Mouse (Mus musculus): Measurements from ENCODE around the gene Olfr323.

GRCm38 (mm10) chr11:58618369-58618768 is 11.9 kb downstream of the Olfr323 start:
- TF ChIP-seq CTCF (IDR thresholded peaks at IDR 0.05; ENCODE audit: low read depth) (no peak), EP300 (IDR thresholded peaks at IDR 0.05; ENCODE audit: low read depth) (no peak)

All from liver, postnatal 0 days (tissue).